Mouse (Mus musculus): ENCODE measurements around the gene Pdk4.

Pdk4 gene

GRCm38 (mm10) chr6:5443104-5443863 is 52.8 kb downstream of the Pdk4 start:
- DNase-seq = no peak

GRCm38 (mm10) chr6:5442316-5443085 is 53.6 kb downstream of the Pdk4 start:
- DNase-seq = peak in 1 of 2 experiments; percentile 7

- DNase-seq = no peak
These were observed 54.9 kb downstream of the Pdk4 start for GRCm38 (mm10) chr6:5441221-5441620.

- no peak for DNase-seq
These were observed 58.4 kb downstream of the Pdk4 start for GRCm38 (mm10) chr6:5437757-5438156.

- no peak for DNase-seq
These were observed 62.2 kb downstream of the Pdk4 start for GRCm38 (mm10) chr6:5433887-5434286.
